Mouse (Mus musculus) c-Kit-positive CD71-negative TER-119-negative erythroid progenitor cells, embryonic 14.5 days (primary cell): ENCODE measurements around the gene Cfap77.
A peak's percentile ranks its signal among the peaks of the same experiment; 100 is the strongest.

Experiments
- DNase-seq: peaks from one replicate; pipeline ENCODE4 v3.0.0-alpha.2; 2013; ENCODE audit warnings: low read depth

Cfap77 gene

GRCm38 (mm10) chr2:28938997-28939396 is 115.9 kb downstream of the Cfap77 start:
- no peak for DNase-seq

GRCm38 (mm10) chr2:28930571-28930970 is 124.3 kb downstream of the Cfap77 start:
- DNase-seq: no peak

- peak; percentile 40 for DNase-seq
Measured at GRCm38 (mm10) chr2:28923912-28924311, 131.0 kb downstream of the Cfap77 start.

- DNase-seq: no peak
Measured at GRCm38 (mm10) chr2:28919001-28919400, 135.9 kb downstream of the Cfap77 start.

- DNase-seq: no peak
Measured at GRCm38 (mm10) chr2:28917518-28918361, 137.1 kb downstream of the Cfap77 start.

GRCm38 (mm10) chr2:28917156-28917517 is 137.7 kb downstream of the Cfap77 start:
- no peak for DNase-seq

- DNase-seq: no peak
Measured at GRCm38 (mm10) chr2:28916513-28916865, 138.4 kb downstream of the Cfap77 start, which contains the start of gene Barhl1. Gene Barhl1 (minus strand): TSS chr2:28916668.

GRCm38 (mm10) chr2:28915768-28916512 is 138.9 kb downstream of the Cfap77 start:
- peak; percentile 23 for DNase-seq

GRCm38 (mm10) chr2:28915104-28915738 is 139.6 kb downstream of the Cfap77 start:
- no peak for DNase-seq

- DNase-seq: no peak
Measured at GRCm38 (mm10) chr2:28914121-28914520, 140.7 kb downstream of the Cfap77 start.

GRCm38 (mm10) chr2:28912961-28913360 is 141.9 kb downstream of the Cfap77 start:
- no peak for DNase-seq

- DNase-seq: no peak
Measured at GRCm38 (mm10) chr2:28912039-28912700, 142.7 kb downstream of the Cfap77 start.

GRCm38 (mm10) chr2:28911331-28912038 is 143.4 kb downstream of the Cfap77 start:
- DNase-seq: no peak

- no peak for DNase-seq
Measured at GRCm38 (mm10) chr2:28910877-28911276, 144.0 kb downstream of the Cfap77 start.

GRCm38 (mm10) chr2:28909818-28910710 is 144.8 kb downstream of the Cfap77 start:
- no peak for DNase-seq

GRCm38 (mm10) chr2:28909186-28909817 is 145.6 kb downstream of the Cfap77 start:
- no peak for DNase-seq

- no peak for DNase-seq
Measured at GRCm38 (mm10) chr2:28908389-28909153, 146.3 kb downstream of the Cfap77 start.

- DNase-seq: no peak
Measured at GRCm38 (mm10) chr2:28907691-28908388, 147.0 kb downstream of the Cfap77 start.

- no peak for DNase-seq
Measured at GRCm38 (mm10) chr2:28905561-28905960, 149.3 kb downstream of the Cfap77 start.
